Mouse (Mus musculus) G1E (cell line): ENCODE measurements around the gene Dnajc3.

ENCODE experiments used
- CTCF ChIP-seq: IDR thresholded peaks from 2 replicates; pipeline ENCODE4 v1.5.1; 2012; ENCODE audit warnings: low read depth, low read length, inconsistent platforms, mixed read lengths
- GATA1 ChIP-seq: IDR thresholded peaks from 2 replicates; pipeline ENCODE4 v1.6.1; 2012; ENCODE audit warnings: borderline replicate concordance, low read length, inconsistent platforms, mixed read lengths
- POLR2AphosphoS5 ChIP-seq: IDR thresholded peaks from 2 replicates; pipeline ENCODE4 v1.6.1; 2012; ENCODE audit warnings: low read depth, low read length, inconsistent platforms; ENCODE audit not compliant: insufficient replicate concordance

DNA sequence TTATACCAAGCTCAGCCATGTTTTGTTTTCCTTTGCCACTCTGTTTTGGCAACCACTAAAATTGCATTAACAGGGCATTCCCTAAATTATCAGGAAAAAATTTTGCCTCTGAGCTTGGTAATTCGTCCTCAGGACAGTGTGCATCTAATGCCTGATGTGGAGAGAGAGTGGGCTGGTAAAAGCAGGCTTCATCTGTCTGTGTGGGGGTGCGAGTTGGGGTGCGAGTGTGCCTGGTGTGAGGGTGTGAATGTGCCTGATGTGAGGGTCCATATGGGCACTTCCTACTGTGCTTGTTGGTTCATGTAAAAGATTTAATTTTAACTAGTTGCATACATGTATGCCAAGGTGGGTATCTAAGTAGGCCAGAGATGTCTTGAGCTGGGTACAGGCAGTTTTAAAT lies 34.4 kb upstream of the Dnajc3 start:
- TF ChIP-seq CTCF = no peak
- TF ChIP-seq GATA1 = no peak
- TF ChIP-seq POLR2AphosphoS5 = no peak
